Mouse (Mus musculus) brain, embryonic 14.5 days (tissue): Measurements from ENCODE around the gene 3110040M04Rik.

Source experiments
- CTCF ChIP-seq: fragments of 200-500 bp; IDR thresholded peaks from 2 replicates; pipeline ENCODE4 v1.5.1; 2012; ENCODE audit warnings: inconsistent platforms, mild to moderate bottlenecking, moderate library complexity, borderline replicate concordance; ENCODE audit not compliant: insufficient read depth, insufficient read length; ENCODE audit errors: extremely low read depth
- POLR2A ChIP-seq: fragments of 200-500 bp; IDR thresholded peaks from 2 replicates; pipeline ENCODE4 v1.6.1; 2012; ENCODE audit warnings: mild to moderate bottlenecking, inconsistent platforms, borderline replicate concordance; ENCODE audit not compliant: poor library complexity, insufficient read depth, insufficient read length, severe bottlenecking; ENCODE audit errors: extremely low read depth

DNA sequence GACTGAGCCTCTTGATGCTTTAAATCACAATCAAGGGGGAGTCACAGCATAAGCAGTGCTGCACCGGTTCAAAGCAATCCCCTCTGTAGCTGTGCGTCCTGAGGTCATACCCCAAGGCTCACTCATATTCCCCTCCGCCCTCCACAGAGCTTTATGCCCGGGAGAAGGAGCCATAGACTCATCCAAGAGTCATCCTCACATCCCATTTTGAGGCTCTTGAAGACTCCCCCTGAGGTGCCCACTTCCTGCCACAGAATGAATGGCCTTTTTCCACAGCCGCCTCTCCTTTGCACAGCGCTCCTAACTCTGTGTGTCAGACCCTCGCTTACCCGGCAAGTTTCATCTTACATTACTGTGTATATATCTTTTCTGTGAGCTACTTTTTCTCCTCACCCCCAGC, 23.6 kb downstream of the 3110040M04Rik start:
- TF ChIP-seq POLR2A: no peak
- no peak for TF ChIP-seq CTCF
